Mouse (Mus musculus) gastrocnemius, postnatal 14 days (tissue): ENCODE measurements around the gene Rab3il1. TPM values are rescaled to one million over a fixed set of nuclear protein-coding genes. Genes with fewer than 3 reads are reported as not detected.
A peak's percentile ranks its signal among the peaks of the same experiment; 100 is the strongest.
"Not testable (repeated sequence)": the region's sequence is repeated elsewhere in the genome, so short reads cannot be mapped to it uniquely, and the experiment has no call there.

Experiments
- DNase-seq: peaks from one replicate; pipeline ENCODE4 v3.0.0; 2021; ENCODE audit warnings: mixed read lengths
- intact Hi-C: fragments of 180-260 bp; cut with DNase I; formaldehyde crosslinking; loops from one replicate; pipeline ENCODE4 v1.15.1; 2025; ENCODE audit warnings: low total_unique reads
- long read RNA-seq, 2 experiments: library from polyadenylated mRNA; stranded (forward); transcript quantifications; one replicate each; pipeline ENCODE4 v2.0.0; 2021
- total RNA-seq, 2 experiments: library from RNA; stranded (reverse); gene quantifications; 2 replicates each; pipeline ENCODE4 v1.2.3; 2021

The Rab3il1 gene
- 10 to 100 TPM in 1 of 2 experiments, 1 to 10 TPM in 1; 7.4 to 11.6 TPM for total RNA-seq
- long read RNA-seq, experiment 1, full-length matches to known transcripts: 5 of 5 reads
- long read RNA-seq, experiment 1, partial matches to known transcripts: 0 of 5 reads
- long read RNA-seq, experiment 1, other reads (novel, unspliced or antisense): 0 of 5 reads
- long read RNA-seq, experiment 2, full-length matches to known transcripts: 7 of 7 reads
- long read RNA-seq, experiment 2, partial matches to known transcripts: 0 of 7 reads
- long read RNA-seq, experiment 2, other reads (novel, unspliced or antisense): 0 of 7 reads

DNA sequence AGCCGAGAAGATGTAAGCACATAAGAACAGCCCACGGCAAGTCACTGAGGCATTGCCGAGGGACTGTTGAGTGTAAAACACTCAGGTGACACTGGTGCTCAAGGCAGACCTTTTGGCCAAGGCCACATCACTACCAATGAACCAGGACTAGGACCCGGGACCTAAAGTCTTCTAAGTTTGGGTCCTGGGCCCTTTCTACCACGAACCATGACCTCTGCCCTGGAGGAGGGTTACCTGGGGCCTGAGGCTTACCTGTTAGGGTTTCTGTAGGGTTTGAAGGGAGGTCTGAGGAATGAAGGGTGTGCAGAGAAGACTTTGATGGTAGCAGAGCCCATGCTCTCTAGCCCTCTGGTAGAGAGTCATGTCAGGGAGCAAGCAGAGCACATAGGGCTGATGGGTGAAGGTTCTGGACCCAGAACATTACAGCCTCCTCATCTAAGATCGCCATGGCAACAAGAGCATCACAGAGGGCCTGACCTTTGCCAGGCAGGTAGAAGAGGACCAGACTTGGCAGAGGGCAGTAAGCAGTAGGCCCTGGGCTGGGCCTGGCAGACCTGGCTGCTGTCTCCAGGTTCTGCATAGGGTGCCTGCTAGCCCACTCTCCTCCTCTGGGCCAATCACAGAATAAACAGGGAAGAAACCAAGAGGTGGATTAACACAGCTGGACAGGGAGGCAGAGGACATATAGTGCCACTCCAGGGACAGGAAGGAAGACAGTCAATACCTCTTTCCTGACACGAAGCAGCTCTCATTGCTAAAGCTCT is at the start of gene Rab3il1, which contains the start of gene Best1:
Gene Rab3il1, plus strand, starts transcription at position 464 of the 764 bp plus-strand sequence.
Gene Best1, minus strand, starts transcription at position 428 of the 764 bp plus-strand sequence.
- intact Hi-C loops: loop anchor here (2.0 to 5.0 kb wide), 2 partner anchors 33 to 196 kb away; no protein-coding TSS in a partner anchor
- DNase-seq: no peak

DNA sequence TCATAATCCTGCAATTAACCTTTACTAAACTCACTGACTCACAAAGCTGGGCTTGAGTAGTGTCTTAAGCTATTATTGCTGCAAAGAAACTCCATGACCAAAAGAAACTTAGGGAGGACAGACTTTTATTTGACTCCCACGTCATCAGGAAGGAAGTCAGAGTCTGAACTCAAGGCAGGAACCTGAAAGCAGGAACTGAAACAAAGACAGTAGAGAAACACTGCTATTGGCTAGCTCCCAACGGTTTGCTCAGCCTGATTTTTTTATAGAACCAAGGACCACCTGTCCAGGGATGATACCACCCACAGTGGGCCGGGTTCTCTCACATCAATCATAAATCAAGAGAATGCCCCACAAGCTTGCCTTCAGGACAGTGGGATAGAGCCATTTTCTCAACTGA is 49.1 kb upstream of the Rab3il1 start:
- DNase-seq: no peak
- intact Hi-C loops: no loop called here

DNA sequence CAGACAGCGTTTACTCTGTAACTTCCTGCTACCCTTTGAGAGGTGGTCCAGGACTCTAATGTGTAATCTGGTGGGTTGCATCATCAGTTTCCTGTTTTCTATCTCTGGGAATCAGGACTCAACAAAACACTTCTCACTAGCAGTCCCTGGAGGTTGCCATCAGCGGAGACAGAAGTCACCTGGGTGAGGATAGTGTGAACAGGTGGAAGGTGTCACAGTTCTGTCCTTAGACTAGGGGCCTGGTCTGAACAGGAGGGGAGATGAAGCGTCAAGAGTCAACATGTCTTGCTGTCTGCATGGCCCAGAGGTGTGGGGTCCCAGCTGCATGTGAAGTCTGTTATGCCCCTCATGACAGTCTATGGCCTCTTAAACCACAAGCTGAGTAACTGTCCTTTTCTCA is 48.6 kb upstream of the Rab3il1 start:
- intact Hi-C loops: no loop called here
- no peak for DNase-seq

DNA sequence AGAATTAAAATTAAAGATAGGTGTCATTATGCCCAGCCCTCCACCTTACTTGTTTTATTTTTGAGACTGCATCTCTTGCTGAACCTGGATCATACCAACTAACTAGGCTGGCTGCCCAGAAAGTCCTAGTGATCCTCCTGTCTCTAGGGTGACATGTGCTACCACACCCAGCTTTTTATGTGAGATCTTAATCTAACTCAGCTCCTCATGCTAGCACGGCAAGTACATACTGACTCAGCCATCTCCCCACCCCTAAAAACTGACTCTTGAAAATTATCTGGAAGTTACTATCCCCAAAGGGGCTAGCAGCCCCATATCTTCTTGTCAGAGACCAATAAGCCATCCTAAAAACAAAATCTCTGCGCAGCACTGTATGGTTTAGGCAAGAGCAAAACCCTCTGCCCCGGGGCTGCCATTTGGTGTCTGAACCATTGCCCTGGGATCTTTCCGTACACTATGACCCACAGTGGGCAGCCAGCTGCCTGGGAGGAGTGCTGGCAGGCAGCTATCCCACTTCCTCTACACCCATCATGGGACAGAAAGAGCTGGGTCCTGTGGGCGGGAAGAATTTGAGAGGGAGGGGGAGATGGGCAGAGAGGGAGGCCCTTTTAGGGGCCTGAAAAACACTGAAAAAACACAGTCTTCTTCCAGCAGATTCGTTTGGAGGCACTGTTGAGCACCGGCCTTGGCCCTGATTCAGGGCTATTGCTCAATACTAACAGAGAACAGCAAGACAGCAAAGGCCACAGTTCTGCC is 47.2 kb upstream of the Rab3il1 start:
- intact Hi-C loops: no loop called here
- peak; percentile 86 for DNase-seq

DNA sequence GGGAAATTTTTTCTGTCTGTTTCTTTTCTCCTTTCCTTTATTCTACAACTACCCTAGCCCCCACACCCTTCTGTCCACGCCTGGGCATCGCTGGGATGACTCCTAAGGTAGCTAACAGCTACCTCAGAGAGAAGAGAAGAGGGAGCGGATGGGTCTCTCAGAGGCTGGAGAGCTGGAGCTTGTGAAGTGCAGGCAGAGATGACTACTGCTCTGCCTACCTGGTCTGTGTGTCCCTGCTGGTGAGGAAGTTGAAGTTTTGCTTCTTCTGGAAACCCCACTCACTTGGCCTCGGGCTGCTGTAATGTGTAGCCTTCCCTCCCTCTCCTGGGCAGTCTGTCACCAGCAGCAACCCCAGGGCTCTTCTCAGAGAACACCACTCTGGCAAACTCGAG is 46.7 kb upstream of the Rab3il1 start:
- intact Hi-C loops: no loop called here
- DNase-seq: peak; percentile 12

DNA sequence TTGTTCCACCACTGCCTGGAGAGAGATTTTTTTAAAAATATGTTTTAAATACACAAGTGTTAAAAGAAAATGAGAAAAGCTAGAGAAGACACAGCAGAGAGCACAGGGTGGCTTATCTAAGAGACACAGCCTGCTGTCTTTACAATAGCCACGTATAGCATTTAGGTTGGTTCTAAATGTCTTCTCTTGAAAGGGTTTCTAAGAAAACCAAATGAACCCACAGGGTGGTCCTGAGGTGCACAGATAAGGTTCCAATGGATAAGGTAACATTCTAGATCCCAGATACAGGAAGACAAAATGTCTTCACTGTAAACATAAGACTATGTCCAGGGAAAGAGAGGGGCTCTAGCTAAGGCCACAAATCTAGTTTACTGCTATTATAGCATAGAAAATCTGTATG is 46.0 kb upstream of the Rab3il1 start:
- DNase-seq: no peak
- intact Hi-C loops: no loop called here

DNA sequence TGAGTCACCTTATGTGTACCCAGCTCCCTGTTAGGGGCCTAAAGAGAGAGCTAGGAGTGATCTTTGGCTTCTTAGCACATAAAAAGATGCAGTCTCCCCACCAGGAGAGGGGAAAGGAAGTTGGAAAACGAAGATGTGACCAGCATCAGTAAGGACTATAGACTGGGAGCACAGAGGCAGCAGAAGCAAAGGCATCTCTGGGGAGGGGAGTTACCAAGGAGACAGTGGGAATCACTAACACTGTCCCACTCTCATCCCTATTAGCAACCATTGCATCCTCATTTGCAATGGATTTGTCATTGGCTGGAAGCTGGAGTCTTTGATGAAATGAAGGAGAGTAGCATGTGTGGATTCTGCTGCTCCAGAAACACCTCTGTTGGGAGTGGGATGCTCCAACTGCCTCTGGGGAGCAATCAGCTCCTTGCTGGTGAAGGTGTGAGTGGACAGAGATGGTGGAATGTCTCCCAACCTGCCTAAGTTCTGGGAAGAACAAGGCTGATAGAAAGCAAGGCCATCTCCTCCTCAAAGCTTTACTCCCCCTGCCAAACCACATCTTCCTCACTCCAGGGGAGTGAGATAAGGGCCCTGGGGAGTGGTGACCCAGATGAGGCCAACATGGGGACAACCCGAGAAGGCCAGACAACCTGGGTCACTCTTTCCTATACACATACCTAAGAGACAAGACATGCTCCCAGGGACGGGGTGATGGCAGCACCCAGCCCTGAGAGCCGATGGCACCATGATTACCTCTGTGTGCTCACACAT is 44.7 kb upstream of the Rab3il1 start:
- DNase-seq: no peak
- intact Hi-C loops: no loop called here

DNA sequence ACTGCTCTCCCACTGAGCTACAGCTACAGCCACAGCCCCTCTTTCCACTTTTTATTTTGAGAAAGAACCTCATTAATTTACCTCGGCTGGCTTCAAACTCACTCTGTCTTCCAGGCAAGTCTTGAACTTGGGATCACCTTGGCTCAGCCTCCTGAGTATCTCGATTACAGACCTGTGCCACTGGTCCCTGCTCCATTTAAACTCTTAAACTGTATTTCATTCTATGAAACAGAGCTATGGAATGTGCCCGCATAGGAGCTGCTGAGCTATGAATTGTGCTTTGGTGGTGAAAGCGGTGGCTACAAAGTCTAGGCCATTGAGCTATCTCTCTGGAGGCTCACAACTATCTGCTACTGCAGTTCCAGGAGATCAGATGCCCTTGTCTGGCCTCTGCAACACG is 43.5 kb upstream of the Rab3il1 start:
- DNase-seq: no peak
- intact Hi-C loops: no loop called here

DNA sequence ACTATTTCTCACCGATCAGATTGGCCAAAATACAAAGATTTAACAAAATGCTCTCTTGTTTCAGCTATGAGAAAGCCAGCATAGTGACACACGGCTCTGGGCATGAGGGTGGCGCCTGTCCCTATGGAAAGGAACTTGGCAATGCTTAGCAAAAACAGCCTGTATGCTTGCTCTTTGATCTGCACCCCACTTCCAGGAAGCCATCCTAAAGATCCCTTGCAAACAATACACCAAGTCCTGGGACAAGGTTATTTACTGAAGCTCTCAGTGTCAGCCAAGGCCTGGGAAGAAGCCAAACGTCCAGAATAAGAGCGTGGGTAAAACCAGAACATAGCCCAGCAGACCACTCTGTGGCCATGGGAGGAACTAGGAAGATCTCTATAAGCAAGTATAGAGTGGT is 40.7 kb upstream of the Rab3il1 start:
- DNase-seq: no peak
- intact Hi-C loops: no loop called here

DNA sequence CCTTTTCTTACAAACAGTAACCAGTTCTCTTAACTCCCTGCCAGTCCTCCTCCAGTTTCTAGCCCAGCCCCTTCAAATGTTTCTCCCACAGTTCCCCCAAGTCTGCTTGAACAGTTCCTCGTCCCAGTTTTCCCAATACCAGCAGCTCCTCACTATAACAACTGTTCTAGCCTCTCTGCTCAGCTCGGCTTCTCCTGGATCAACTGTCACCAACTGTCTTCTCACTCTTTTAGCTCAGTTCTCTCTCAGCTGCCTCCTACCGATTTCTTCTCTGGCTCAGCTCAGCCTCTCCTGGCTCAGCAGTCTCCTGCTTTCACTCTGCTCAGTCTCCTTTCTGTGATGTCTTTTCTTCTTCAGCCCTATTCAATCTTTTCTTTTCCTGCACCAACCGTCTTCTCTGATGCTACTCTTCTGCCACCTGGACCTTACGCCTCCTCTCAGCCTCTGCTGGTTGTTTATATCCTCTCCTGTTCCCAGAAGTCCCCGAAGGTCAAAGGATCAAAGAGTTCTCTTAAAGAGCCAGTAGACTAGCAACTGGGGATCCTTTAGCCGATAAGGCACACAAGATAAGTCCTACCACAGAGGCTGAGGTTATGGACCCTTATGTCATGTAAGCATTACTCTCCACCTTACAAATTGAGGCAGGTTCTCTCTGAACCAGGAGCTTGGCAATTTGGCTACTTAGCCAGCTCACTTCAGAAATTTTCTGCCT is 37.1 kb upstream of the Rab3il1 start:
- no peak for DNase-seq
- intact Hi-C loops: no loop called here

DNA sequence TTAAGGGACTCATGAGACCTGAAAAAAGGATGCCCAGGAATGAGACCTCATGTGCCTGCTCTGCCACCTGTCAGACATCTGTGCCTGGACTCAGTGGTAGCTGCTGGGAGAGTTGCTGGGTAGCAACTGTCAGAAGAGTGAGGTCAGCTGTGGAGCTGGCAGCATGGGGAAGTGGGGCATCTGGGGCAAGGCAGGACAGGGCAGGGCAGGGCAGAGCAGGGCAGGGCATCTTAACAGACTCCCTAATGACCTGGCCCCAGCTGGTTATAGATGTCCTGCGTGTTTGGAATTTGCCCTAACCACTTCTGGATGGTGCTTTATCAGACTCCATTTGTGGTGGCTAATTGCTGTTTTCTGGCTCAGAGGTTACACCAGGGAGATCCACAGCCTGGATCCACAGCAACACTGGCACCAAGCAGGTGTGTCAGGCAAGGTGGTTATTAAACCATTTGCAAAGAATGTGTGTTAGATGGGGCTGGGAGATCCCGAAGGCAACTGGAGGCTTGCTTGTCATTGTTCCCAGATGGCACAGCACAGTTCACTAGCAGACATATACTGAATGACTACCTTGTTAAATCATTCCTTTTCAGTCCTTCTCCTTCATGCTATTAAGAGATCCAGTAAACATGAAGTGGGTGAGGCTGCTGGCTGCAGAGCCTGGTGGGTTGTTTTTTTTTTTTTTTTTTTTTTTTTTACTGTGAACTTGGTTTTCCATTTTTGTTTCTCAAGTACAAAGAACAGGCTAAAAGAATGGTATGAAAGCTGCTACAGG is 35.2 kb upstream of the Rab3il1 start:
- DNase-seq: peak; percentile 36
- intact Hi-C loops: no loop called here

DNA sequence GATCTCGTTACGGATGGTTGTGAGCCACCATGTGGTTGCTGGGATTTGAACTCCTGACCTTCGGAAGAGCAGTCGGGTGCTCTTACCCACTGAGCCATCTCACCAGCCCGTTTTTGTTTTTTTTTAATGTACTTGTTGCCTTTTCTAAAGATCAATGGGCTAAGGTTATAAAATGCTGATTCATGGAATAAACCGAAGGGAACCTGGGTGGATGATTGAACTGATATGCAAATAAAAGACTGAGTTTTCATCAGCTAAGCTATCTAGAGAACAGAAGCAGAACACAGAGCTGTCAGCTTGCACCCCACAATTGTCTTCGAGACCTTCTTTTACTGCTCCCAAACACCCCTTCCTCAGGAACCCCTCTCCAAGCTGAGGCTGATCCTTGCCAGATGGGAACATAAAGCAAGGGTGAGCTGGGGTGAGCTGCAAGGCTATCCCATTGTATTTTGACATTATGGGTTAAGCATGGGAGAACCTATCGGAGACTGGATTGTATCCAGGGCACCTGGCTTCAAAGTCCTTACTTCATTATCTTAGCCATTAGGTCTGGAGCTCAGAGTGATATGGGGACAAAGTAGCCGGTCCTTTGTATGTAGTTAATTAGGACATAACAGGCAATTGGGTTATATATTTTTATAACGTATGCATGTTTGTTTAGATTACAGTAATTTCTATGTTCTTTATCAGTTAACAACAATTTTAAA is 33.2 kb upstream of the Rab3il1 start:
- intact Hi-C loops: no loop called here
- no peak for DNase-seq

DNA sequence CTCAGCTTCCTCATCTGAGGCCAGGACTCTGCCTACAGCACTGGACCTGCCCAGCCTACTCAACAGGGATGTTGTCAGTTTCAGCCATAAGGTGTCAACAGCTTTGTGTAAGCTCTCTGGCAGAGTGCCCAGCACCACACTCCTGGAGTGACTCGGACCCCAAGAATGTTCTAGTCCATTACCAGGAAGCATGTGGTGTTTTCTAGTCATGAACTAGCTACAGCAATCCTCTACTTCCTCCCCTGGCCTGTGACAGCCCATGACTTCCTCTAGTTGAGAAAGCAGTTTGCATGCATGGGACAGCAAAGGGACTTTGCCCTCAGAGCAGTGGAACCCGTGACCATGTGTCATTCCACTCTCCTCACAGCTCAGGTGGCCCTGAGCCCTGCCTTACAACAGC is 26.6 kb upstream of the Rab3il1 start:
- DNase-seq, intact Hi-C loops: not testable (repeated sequence)

DNA sequence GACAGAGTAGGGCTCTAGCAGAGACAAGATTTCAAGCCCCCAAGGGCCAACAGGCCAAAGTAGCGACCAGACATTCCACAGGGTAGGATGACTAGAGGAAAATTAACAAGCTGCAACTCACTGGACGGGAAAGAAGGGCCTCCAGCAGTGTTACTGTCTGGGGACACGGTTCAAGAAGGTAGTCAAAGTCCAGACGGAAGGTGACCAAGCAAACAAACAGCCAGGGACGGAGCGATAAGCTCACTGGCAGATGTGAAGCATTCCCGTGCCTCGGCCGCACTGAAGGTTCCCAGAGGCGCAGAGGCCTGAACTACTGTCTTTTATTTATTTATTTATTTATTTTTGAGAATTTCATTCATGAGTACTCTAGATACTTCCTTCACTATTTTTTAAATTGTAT is 24.4 kb upstream of the Rab3il1 start:
- DNase-seq: no peak
- intact Hi-C loops: no loop called here

DNA sequence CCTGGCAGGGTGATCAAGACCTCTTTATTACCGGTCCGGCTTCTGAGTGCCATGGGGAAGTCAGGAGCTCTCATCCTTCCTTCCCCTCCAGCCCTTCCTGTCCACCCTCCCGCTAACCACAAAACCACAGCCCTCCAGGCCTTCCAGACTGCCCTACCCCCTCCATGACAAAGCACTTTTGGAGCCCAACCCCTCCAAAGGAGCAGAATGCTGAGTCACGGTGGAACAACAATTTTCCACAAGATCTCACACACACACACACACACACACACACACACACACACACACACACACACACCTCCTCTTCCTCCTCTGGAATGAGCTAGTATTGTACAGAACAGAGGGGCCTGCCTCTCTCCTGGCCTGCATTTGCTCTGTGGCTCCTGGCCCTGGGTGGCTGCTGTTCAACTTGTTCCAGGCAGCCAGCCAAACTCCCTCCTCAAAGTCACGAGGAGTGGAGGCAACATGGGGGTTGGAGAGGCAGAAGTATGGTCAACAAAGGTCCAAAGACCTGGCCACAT is 23.0 kb upstream of the Rab3il1 start:
- peak; percentile 81 for DNase-seq
- intact Hi-C loops: no loop called here

DNA sequence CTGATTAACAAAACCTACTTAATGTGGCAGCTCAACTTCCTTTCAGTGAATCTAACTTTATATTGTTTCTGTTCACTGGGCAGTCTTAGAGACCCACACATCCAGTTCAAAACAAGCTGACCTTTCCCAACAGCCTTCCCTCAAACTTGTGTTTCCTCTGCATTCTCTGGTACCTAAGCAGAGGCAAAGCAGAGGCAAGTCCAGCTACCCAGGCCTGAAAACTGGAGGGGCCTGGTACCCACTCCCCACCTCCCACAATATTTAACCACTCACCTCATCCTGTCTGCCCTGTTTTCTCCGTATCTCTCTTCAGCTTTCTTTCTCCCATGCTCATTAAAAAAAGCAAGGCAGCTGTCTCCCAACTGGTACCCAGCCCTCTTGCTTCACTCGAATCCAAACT is 22.3 kb upstream of the Rab3il1 start:
- intact Hi-C loops: no loop called here

DNA sequence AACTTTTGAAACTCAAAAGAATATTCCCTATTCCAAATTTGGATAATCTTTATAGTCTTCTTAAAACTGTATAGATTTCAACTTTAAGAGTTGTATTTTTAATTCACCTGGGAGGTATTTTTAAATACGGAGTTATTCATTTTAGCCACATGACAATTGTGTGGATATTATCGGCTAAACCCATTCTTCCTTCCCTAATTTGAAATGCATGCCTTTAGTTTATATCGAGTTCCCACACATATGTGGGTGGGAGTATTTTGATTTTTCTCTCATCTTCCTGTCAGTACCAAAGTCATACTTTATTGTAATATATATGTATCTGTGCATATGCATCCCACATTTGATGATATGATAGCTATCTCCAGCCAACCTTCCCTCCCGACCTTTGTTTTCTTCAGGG is 21.2 kb upstream of the Rab3il1 start, which contains the start of gene Fth1:
Gene Fth1, plus strand, starts transcription at position 341 of the 400 bp plus-strand sequence.
- no peak for DNase-seq
- intact Hi-C loops: no loop called here

More for the DNA sequence above, 22.3 kb upstream of the Rab3il1 start:
- no peak for DNase-seq
